Mouse (Mus musculus) layer of hippocampus, postnatal 36 days (tissue): Measurements from ENCODE around the gene Gart. TPM values are rescaled to one million over a fixed set of nuclear protein-coding genes. Genes with fewer than 3 reads are reported as not detected.
A peak's percentile ranks its signal among the peaks of the same experiment; 100 is the strongest.

Experiments
- DNase-seq, 2 experiments: peaks; one replicate each; pipeline ENCODE4 v3.0.0; 2022
- total RNA-seq, 2 experiments: library from RNA; stranded (reverse); gene quantifications; 2 replicates each; pipeline ENCODE4 v1.2.3; 2021

Gene Gart
- total RNA-seq = 10 to 100 TPM; 44.4 to 46.0 TPM

DNA sequence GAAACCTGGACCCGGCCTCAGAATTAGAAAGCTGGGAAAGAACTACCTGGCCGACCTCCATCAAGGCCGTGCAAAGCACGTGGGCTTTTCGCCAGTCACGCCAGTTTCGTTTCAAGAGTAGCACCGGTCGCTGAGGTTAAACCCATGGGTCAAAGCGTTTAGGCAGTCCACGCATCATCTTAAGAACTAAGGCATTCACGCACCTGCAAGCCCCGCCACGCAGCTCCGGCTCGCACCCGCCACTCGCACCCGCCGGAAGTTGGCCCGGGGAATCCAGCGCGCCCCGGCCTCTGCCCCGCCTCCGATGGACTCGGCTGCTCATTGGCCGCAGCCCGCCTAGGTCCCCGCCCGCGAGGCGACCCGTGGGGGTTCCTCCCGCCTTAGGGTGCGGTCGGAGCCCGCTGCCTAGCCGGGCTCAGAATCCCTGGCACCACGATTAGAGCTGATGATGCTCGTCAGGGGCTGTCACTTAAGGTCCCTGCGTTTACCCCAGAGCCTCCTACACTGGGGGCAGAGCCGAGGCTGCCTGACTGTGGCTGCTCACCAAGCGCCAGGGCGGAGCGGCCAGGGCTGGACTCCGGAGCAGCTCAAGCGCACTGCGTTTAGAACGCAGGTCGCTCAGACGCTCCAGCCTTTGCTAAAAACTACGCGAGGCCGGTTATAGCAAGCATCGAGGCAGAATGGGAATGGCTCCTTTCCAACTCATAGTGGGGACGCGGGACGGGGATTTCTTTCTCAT is at the start of gene Gart:
TSS of gene Gart (minus strand) at position 272 of the 739 bp plus-strand sequence.
- DNase-seq = peak; percentile 93 to 94

DNA sequence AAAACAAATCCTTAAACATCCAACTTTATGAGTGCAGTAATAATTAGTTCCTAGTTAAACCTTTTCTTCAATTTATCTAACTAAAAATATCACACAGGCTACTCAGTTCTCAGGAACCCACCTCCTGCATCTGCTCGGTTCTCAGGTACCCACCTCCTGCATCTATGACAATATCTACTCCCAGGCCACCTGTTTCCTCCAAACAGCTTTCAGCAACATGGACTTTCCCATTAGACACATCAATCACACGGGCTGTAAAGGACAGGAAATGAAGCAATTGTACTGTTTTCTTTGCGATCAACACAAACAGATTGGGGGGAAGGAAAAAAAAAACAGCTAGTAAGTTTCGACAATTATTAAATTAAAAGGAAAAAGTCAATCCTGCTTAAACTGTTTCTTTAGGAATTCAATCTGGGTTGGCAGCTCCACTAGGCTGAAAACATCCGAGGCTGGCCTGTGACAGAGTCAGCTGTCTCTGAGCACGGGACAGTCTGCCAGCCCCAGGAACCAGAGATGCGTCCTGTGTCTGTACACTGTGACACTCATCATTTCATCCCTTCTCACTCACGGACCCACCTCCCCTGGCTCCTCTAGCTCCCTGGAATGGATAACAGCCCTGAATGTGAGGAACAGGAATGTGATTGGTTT is 48.5 kb upstream of the Gart start:
- DNase-seq = no peak

DNA sequence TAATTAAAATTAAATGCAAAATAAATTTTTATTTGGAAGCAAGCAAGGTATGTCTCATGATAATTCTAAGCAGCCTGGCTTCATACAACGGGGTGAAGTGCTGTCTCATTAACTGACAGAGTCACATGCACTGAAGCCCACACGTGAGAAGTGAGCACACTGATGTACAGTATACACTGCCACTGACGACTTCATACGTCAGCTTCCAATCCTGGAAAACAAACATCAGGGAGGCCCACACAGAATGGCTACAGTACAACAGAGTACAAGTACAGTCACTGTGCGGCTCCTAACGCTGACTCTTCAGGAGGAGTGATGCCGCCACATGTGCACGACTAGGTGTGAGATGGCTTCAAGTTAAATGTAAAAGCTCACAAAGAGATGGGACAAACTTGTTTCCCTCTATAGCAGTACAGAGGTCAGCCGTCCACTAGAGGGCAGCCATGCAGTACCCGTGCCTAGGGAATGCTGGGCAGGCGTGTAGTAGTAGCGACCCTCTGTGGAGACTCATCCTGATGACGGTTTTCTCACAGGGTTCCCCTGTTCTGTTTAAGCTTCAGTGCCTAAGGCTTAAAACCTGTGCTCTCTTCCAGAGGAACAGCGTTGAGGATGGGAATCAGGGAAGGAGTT is 47.8 kb upstream of the Gart start:
- peak; percentile 55 to 57 for DNase-seq

DNA sequence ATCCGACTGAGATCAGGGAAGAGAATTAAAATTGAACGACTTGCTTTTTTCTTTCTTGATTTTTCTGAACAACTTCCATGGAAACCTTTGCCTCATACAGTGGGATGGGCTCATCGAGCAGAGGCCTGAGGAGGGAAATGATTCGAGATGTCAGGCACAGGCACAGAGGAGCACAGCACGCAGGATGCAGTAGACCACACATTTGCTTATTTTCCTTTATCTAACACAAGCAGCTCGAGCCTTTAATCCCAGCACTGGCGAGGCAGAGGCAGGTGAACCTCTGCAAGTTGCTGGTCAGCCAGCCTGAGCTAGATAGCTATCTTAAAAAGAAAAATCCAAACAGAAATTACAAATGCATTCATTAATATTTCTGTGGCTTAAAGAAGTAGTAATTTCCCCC is 43.0 kb upstream of the Gart start:
- DNase-seq = no peak

DNA sequence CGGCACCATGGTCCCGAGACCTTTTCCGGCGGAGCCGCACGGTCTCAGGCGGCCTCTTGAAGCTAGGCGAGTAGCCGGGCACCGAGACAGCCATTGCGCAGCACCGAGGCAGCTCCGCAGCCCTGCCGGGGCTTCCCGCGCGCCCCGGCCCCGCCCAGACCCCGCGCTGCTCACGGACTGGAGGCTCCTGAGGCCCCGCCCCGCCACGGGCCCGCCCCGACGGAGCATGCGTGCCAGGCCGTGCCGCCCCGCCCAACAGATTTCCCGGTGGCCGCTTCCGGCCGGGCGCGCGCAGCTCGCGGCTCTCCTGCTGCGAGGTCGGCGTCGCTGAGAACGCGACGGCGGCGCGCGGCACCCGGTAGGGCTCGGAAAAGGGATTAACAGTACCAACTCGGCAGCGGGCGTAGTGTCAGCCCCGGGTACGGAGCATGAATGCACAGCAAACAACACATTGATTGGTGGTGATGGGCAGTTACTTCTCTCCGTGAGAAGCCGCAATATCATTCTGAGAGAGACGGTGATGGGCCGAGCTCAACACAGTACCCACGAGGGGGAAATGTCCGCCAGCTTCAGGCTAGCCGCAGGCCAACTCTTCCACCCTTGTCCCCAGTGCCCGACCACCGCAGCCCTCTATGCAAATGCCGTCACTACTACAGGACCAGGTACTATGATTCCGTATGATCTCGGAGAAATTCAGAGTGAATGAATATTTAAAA is 42.0 kb upstream of the Gart start, which contains the start of gene Donson:
TSS of gene Donson (minus strand) at position 152 of the 716 bp plus-strand sequence.
- peak; percentile 92 for DNase-seq

DNA sequence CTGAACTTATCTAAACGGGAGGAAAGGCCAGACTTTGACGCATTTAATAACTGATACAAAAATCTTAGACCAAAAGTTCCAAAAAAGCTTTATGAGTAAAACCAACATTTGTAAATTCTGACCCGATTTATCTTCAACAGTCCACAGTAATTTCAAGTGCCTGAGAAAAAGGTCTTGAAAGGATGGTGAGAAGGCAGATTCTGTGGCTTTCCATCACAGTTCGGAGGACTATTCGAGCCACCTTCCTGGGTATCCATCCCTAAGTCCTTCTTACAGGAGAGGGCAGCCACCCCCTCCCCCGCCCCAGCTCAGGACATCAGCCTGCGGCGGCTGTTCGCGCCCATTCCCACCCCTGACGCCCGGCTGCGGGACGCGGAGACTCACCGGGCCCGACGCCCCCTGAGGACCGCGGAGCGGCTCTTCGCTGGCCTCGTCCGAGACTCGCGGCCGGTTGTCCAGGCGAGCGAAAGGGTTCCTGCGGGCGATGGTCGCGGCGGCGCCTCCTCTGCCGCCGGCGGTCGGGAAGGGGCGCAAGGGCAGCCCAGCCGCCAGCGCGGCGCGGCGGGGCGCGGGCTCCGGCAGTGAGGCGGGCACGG is 41.4 kb upstream of the Gart start:
- no peak for DNase-seq

DNA sequence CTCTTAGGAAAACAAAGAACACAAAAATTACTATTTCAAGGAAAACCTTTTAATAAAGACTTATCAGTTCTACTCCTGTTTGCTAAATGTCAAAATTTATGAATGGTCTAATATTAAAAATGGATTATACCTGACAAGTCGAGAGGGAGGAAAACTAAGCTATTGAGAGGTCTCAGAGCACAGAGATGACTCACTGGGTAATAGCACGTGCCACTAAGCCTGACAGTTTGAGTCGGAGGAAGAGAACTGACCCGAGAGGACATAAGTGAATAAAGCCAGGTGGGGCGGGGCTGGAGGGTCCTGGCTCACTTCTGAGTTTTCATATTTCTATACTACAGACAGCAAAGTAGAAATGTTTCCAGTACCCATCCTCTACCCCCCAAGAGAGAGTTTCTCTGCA is 39.6 kb upstream of the Gart start:
- no peak for DNase-seq

DNA sequence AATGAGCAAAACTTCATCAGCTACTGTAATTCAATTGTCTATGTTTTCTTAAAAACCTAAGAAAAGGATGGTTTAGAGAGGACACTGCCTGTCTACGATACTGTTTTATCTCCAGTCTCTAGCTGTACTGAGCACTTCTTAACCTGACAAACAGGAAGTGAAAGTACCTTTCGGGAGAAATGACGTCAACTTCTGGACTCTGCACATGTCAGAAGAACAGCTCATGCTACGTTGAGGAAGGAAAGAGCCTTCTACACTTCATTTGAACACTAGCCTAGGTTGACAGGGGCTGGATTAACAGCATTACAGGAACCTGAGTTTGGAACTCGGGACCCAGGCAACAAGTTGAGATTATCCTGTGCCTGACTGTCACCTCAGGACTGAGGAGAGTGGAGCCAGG is 38.8 kb upstream of the Gart start:
- DNase-seq = no peak

DNA sequence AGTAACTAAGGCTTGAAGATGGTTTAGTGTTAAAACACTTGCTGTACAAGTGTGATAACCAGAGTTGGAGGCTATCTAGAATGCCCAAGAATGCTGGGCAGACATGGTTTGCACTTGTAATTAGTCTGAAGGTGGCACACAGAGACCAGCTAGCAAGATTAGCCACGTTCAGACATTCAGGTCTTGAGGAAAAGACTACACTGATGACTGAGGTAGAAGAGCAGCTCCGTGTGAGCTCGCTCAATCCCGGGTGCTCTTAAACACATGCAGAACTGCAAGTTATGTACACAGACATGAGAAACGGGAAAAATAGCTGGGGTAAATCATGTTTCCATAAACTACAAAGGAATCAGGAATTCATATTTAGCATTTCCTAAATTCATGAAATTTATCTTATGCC is 33.9 kb upstream of the Gart start:
- DNase-seq = no peak

DNA sequence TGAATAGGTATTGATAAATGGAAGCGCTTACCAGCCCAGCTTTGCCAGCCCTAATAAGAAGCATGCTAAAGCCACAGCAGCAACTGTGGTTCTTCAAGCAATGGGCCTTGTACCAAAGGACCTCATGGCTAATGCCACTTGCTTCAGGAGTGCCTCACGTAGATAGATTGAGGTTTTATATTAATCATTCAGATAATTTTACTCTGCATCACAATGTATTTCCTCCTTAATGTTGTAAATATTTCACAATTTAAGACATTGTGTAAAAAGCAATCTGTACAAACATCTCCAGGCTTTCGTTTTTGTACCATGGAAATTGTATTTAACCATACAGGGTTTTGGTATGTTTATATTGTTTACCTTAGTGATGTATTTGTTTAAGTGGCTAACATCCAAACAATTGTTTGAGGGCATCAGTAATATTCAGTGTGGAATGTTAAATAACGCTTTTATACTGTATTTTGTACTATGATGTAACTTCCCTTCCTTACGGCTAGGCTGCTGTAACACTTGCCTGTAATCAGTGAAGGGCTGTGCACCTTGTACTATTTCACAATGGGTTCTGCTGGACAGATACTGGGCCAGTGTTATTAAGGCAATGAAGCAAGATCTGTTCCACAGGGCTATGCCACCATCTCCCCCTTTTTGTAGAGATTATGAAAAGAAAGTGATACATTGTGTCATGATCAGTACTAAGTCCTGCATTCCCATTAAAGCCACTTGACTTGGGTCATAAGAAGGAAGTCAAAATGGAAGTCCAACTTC is 31.6 kb upstream of the Gart start:
- DNase-seq = no peak

DNA sequence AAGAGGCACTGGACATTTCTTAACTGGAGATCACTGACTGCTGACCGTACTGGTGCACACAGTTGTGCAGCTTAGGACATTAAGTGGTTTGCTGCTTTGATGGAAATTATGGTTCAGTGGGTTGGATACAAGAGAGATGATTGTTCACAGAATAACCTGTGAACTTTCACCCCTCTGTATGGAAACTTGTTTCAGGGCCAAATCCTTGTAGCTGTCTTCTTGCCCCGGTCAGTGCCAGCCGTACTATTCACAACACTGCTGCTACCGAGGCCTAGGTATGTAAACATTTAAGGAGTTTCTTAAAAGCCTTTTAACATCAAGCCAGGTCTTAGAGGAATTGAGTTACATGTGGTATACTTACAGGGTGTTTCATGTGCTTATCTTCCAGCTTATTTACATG is 27.7 kb upstream of the Gart start:
- DNase-seq = no peak

DNA sequence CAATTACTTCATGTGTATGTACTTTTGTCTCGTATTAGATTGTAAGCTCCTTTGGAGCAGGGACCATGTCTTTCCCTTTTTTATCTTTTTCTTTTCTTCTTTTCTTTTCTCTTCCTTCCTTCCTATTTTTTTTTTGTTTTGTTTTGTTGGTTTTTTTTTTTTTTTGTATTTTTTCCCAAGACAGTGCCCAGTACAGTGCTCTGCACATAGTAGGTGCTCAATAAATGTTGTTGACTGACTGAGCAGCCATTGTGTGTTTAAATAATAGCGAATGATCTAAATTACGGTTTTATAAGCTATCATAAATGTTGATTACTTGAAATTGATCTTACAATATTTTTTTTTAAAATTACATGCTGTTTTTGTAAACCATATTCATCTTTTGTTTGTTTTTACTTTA is 17.0 kb upstream of the Gart start:
- no peak for DNase-seq

DNA sequence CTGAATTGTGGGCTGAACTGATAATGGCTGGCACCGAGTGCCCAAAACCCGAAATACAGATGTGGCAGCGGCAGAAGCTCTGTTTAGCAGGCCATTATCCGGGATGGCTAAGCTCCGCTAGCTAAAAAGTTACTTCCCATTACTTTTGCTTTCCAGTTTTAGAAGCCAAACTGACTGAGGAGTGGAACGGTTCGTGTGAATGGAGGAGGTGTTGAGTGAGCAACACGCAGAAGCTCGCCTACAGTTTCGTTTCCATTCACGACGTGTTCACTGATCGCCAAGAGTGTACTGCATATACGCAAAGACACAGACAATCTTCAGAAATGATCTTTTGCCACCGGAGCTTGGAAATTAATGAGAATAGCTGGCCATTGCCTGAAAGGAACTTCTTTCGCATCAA is 15.6 kb upstream of the Gart start:
- DNase-seq = no peak

DNA sequence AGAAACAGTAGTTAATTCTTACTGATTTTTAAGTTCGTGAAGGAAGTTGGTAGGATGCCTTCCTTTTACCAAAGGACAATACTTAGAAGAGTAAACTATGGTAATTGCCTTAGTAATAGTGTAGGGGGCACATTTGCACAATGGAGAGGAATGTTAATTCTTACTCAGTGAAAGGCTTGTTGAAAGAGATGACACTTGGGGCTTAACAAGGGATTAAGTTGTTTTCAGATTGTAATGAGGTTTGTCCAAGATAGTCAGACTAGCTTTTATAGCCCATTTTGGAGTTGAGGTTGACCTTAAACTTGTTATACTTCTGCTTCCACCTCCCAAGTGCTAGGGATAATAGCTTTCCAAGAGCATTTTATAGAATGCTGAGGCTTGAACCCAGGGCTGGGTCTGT is 14.6 kb upstream of the Gart start:
- no peak for DNase-seq

DNA sequence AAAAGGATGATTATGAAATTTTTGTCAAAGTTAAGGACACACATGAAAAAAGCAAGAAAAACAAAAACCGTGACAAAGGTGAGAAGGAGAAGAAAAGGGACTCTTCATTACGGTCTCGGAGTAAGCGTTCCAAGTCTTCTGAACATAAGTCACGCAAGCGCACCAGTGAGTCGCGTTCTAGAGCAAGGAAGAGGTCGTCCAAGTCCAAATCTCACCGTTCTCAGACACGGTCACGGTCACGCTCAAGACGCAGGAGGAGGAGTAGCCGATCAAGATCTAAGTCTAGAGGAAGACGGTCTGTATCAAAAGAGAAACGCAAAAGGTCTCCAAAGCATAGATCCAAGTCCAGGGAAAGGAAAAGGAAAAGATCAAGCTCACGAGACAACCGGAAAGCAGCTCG is 13.0 kb upstream of the Gart start:
- no peak for DNase-seq

DNA sequence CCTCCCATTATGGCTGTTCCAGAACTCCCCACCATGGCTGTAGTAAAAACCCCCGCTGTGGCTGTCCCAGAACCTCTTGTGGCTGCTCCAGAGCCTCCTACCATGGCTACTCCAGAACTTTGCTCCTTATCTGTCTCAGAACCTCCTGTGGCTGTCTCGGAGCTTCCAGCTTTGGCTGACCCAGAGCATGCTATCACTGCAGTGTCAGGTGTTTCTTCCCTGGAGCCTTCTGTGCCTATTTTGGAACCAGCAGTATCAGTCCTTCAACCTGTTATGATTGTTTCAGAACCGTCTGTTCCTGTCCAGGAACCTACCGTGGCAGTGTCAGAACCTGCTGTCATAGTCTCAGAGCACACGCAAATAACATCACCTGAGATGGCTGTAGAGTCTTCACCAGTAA is 11.7 kb upstream of the Gart start:
- DNase-seq = no peak

DNA sequence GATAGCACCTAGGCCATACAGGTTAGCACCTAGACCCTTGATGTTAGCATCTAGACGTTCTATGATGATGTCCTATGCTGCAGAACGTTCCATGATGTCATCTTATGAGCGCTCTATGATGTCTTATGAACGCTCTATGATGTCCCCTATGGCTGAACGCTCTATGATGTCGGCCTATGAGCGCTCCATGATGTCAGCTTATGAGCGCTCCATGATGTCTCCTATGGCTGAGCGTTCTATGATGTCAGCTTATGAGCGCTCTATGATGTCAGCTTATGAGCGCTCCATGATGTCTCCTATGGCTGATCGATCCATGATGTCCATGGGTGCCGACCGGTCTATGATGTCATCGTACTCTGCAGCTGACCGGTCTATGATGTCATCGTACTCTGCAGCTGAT is 10.5 kb upstream of the Gart start:
- DNase-seq = no peak

DNA sequence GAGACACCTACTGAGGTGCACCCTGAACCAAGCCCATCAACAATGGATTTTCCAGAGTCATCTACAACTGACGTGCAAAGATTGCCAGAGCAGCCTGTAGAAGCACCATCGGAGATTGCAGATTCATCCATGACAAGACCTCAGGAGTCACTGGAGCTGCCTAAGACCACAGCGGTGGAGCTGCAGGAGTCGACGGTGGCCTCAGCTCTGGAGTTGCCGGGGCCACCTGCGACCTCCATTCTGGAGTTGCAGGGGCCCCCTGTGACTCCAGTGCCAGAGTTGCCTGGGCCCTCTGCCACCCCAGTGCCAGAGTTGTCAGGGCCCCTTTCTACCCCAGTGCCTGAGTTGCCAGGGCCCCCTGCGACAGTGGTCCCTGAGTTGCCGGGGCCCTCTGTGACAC is 8.5 kb upstream of the Gart start:
- DNase-seq = no peak

DNA sequence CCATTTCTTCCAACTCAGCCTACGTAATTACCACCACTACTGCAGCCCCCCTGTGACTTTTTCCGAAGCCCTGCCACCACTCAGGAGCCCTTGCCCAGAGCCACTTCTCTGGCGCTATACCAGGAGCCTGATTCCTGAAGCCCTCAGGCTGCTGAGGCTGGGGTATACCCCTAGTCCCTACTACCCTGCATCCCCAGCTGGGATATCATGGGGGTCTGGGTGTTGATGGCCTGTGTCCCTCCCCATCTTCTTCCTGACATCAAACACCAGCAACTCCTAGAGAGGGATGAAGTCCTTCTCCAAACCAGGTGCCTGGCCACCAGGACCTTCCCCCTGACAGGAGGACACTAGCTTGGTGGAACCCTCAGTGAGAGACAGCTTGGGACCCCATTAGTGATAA is 5.4 kb upstream of the Gart start:
- no peak for DNase-seq

DNA sequence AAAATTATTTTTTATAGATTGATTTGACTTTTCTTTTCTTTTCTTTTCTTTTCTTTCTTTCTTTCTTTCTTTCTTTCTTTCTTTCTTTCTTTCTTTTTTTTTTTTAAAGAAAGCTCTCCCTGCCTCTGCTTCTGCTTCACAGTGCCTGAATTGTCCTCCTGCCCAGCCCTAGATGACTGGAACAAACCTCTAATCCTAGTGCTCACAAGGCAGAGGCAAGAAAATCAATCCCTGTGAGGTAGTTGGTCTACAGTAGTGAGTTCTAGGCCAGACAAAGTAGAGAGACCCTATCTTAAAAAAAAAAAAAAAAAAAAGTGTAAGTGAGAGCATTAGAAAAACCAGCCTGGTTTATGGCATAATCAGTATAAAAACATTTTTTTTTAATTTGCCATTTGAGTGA is 3.0 kb upstream of the Gart start:
- no peak for DNase-seq

DNA sequence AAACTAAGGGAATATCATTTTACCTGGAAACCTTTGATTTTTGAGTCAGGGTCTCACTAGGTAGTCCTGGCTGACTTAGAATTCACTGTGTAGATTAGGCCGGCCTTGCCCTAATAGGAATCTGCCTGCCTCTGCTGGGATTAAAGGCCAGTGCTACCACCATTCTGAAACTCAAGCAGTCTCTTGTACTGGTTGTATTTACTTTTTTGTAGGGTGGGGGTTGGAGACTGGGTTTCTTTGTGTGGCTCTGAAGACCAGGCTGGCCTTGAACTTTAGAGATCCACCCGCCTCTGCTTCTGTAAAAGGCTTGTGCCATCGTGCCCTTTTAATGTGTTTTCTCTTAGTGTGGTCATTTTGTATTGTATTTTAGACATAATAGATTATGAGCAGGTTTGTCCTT is 2.5 kb upstream of the Gart start:
- DNase-seq = no peak

DNA sequence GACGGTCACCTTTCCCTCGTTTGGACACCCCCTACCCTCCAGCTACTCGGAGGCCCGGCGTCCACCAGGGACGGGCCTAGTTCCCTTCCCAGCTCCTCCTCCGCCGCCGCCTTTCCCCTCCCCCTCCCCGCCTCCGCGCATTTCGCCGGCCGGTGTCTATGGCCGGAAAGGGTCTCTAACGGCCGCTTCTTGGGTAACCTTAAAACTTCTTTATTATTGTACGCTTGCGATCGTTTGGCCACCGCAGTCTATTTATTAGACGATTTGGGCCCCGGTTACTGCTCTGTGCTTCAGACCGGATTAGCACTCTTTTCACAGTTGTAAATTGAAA is 1.4 kb upstream of the Gart start:
- DNase-seq = peak; percentile 72 to 76
